Mouse (Mus musculus) bone marrow, adult 2 months (tissue): Measurements from ENCODE around the gene Ncor1.

ENCODE experiments used
- CTCF ChIP-seq: fragments of 200-500 bp; IDR thresholded peaks from 2 replicates; pipeline ENCODE4 v1.5.1; 2011; ENCODE audit warnings: low read length, control low read depth; ENCODE audit not compliant: control insufficient read depth, insufficient read depth
- POLR2A ChIP-seq: fragments of 200-500 bp; IDR thresholded peaks from 2 replicates; pipeline ENCODE4 v1.6.1; 2011; ENCODE audit warnings: low read depth, mild to moderate bottlenecking, control low read depth, low read length, borderline replicate concordance; ENCODE audit not compliant: control insufficient read depth

GRCm38 (mm10) chr11:62278027-62278426 lies 180.3 kb downstream of the Ncor1 start:
- TF ChIP-seq CTCF: peak; percentile 84
- TF ChIP-seq POLR2A: no peak
